Mouse (Mus musculus): ENCODE data around the gene Ccdc186.
"Not testable (repeated sequence)": the region's sequence is repeated elsewhere in the genome, so short reads cannot be mapped to it uniquely, and the experiment has no call there.

The Ccdc186 gene

DNA sequence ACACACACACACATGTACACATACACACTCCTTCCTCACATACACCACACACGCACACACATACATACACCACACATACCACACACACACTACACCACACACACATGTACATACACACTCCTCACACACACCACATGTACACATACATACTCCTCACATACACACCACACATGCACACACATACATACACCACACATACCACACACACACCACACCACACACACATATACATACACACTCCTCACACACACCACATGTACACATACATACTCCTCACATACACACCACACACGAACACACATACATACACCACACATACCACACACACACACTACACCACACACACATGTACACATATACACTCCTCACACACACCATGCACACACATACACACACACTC is 63.7 kb downstream of the Ccdc186 start:
- no peak for DNase-seq (ENCODE audit: extremely low spot score, low read depth, low spot score)

DNA sequence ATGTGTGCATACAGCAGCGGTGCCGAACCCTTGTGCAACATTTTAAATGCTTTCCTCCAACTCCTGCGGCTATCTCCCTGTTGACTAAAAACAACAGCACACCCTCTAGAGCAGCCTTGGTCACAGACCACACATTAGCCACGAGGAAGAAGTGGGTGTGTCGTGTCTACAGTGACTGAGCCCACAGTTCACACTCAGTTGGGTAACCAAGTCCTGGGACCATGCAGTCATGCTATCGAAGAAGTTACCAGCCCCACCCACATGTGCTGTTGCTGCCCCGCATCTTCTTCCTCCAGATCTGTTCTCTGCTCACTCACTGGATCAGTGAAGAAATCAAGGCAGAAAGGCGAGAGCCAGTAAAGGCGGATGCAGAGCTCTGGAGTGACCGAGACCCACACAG is 65.6 kb downstream of the Ccdc186 start:
- DNase-seq (ENCODE audit: extremely low spot score, low read depth, low spot score) = no peak

DNA sequence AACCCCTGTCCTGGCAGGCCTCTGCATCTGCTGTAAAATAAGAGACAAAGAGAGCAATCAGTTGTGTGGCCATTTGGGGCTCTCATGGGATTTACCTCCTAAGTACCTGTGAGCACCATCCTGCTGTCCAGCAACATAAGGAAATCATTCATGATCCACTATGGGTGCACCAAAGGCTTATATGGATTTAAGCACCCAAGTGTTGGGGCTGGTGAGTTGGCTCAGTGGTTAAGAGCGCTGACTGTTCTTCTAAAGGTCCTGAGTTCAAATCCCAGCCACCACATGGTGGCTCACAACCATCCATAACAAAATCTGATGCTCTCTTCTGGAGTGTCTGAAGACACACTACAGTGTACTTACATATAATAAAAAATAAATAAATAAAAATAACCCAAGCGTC is 67.5 kb downstream of the Ccdc186 start:
- DNase-seq (ENCODE audit: extremely low spot score, low read depth, low spot score) = not testable (repeated sequence)

DNA sequence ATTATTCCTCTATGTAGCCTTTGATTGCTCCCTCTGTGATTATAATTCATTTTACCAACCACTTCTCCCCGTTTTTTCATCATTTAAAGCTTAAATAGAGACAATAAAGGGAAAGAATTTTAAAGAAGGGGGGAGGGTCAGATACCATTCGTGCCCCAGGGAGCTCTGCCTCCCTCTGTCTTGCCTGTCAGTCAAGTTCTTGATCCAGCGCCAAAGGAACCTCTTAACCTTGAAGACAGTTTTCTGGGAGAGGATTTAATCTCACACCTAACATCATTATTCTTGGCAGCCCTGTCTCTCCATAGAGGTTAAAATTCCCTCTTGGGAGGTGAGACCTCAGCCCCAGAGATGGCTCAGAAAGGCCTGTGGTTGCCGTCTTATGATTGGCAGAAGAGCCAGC is 71.3 kb downstream of the Ccdc186 start:
- DNase-seq (ENCODE audit: extremely low spot score, low read depth, low spot score) = no peak

DNA sequence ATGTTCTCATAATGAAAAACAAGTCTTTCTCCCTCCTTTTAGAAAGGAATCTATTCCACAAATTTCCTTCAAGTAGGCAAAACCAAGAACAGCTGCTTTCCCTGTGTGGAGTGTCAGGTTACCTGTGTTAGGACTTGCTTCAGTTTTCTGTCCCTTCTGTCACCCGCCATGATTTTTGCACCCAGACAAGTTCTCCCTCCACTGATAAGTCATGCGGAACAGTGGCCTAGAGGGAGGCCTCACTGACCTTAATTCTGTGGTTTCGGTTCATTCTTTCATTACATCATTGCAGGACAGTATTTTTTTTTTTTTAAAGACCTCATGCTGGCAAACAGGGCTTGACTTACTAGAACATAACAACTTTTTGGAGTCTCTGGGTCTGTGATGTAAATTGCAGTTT is 72.6 kb downstream of the Ccdc186 start:
- no peak for DNase-seq (ENCODE audit: extremely low spot score, low read depth, low spot score)

DNA sequence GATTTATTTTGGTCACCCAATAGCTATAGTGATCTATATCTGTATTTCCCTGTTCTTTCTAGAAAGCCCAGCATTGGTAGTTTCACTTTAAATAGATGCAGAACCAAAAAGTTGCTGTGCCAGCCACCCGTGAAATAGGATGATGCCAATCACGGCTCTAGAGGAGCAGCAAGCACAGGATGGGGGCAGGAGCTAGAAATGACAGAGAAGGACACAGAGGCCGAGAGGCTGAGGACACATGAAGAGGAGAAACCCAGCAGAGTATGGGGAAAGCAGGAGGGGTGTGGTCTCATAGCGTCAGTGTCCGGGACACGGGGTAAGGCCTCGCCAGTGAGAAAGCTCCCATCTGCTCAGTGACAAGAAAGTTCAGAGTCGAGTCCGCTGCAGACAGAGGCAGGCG is 74.1 kb downstream of the Ccdc186 start:
- DNase-seq (ENCODE audit: extremely low spot score, low read depth, low spot score) = no peak

DNA sequence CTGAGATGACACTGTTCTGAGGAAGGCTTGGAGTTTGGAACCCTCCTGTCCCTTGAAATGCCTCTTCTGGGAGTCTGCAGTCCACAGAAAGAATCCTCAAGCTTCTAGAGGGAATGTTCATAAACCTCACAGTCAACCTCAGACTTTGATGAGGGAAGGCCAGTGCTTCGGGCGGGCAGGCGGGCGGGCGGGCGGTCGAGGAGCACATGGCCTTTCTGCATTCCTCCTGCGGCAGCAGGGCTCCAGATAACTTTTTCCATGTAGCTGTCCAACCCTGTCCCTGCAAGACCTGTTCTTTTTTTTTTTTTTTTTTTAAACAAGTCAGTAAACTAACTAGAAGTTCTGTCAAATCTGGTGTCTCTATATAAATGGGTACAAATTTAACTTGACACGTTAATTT is 75.4 kb downstream of the Ccdc186 start:
- DNase-seq (ENCODE audit: extremely low spot score, low read depth, low spot score) = no peak

DNA sequence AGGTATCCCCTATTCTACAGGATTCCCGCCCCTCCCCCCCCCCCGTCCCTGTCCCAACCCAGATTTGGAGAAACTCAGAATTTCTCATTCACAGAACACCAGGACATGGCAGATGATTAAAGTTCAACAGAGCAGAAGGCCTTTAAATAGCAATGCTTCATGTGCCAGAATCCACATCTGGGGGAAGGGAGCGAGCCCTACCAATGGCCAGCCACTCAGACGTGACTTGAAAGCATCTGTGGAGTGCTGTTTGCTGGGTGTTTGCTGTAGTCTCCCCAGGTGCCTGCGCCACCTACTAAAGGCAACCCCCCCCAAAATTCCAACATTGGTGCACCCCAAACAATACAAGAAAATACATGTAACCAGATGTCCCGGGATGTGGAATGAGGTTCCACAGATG is 76.5 kb downstream of the Ccdc186 start:
- no peak for DNase-seq (ENCODE audit: extremely low spot score, low read depth, low spot score)

DNA sequence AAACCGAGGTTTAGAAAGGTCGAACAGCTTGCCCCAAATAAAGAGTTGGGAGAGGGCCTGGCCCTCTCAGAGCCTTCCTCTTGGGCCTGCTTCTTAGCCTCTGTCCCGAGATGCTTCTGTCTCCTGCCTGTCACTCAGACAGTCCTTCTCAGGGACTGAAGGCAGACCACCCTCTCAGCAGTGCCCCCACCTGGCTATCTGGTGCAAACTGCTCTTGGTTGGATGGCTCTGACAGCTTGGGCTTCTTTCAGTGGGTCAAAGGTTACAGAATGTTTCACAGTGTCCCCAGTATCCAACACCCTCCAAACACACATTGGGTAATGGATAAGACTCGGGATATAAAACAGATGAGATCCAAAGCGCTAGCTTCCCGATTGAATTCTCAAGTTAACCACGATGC is 76.9 kb downstream of the Ccdc186 start:
- no peak for DNase-seq (ENCODE audit: extremely low spot score, low read depth, low spot score)

Measured in hindlimb bud, embryonic 11.5 days (tissue).